Mouse (Mus musculus): ENCODE results near the gene Arhgef6.
A peak's percentile ranks its signal among the peaks of the same experiment; 100 is the strongest.

The Arhgef6 gene

DNA sequence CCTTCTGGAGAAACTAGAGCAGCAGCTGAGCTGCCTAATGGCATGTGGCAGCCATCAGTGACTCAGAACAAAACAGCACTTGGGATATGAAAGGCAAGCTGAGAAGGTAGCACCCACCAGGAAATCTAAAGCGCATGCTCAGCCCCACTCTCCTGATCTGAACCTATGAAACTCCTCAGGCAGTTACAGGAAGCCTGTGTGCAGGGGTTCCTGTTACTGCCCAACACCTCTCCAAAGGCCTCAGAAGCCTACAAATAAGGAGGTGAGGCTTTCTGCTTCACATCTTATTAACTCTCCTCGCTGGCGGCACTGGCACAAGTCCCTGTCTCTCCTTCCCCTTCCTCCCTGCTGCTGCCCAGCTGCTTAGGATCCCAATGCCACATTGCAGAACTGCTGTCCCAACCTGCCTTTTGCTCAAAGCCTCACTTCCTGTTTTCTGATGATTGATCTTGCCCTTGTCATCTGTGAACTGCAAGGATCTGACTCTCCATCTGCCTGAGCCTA, 33.7 kb downstream of the Arhgef6 start:
- peak in 1 of 2 experiments; percentile 47 for DNase-seq (ENCODE audit: low read depth in 1 of 2, low spot score in 2 of 2)

DNA sequence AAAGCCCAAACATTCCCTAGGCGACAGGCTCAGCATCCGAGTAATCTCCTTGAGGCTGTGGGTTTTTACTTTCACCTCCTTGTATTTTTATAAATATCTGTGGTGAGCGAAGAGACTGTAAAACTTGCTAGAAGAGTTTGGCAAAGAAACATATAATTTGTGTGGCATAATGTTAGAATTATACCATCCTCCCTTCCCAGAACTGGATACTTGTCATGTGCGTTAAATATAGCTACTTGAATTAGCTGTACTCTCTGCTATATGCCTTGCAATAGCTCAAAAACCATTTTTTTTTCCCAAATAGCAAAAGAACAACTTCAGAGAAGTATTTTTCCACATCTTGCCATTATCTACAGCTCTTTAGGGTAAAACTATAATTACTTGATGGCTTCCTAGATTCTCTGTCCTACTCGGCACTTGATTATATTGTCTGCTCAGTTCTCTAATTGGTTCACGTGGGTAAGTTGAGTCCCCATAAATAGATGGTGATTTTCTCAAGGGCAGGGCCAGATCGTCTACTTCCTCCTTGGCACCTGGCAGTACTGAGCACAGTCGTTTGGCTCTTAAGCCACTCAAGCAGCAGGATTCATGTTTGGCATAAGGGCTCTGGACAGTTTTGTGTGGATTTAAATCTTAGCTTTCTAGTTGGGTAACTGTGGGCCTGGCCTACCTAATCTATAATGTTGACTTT, 35.2 kb downstream of the Arhgef6 start:
- no peak for DNase-seq (ENCODE audit: low read depth in 1 of 2, low spot score in 2 of 2)

DNA sequence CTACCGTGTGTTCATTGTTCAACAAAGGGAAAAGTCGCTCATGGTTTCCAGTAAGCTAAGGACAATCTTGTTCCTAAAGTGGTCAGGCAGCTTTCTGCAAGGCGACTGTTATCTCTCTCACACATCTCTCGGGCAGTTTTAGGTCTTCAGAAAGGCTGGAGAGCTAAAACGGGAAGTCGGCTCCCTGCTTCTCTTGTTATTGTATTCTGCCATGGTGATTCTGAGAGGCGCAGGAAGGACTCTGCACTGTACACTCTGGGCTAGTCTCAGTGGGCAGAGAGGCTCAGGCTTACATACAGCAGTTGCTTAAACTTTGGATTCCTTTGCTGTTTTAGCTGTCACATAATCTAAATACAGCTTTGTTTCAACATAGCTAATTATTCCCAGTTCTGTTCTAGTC, 39.6 kb downstream of the Arhgef6 start:
- DNase-seq (ENCODE audit: low read depth in 1 of 2, low spot score in 2 of 2) = peak in 1 of 2 experiments; percentile 3

DNA sequence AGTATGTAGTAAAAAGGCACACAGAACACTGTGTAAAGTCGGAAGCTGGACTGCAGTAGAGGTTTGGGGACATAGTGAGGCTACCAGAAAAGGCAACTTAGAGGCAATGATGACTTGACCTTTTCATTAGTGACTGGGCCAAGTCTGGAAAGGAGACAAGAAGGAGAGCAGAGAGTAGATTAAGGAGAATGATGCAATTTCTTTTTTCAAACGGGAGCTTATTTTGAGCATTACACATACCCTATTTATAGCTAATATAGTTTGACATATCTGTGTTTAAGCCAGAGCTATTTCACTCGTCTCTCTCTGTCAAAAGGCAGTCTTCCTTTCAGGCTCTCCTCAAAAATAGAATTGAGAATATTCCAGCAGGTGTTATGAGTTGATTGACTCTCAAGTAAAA, 50.1 kb downstream of the Arhgef6 start:
- DNase-seq (ENCODE audit: low read depth in 1 of 2, low spot score in 2 of 2) = no peak

DNA sequence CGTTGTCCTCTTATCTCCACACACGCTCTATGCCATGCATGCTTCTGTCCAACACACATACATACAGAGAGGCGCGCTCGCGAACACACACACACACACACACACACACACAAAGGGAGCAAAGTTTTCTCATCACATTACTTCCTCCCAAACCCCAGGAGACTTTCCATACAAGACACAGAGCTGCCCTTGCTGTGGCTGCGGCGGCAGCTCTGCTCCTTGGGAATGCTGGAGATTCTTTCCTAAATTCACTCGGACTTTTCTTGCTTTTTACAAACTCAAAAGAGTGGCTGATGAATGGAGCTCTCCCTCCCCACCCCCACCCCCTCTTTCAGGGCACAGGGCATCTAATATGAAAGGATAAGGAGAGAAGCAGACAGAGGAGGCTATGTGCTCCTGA, 52.2 kb downstream of the Arhgef6 start:
- DNase-seq (ENCODE audit: low read depth in 1 of 2, low spot score in 2 of 2) = no peak

DNA sequence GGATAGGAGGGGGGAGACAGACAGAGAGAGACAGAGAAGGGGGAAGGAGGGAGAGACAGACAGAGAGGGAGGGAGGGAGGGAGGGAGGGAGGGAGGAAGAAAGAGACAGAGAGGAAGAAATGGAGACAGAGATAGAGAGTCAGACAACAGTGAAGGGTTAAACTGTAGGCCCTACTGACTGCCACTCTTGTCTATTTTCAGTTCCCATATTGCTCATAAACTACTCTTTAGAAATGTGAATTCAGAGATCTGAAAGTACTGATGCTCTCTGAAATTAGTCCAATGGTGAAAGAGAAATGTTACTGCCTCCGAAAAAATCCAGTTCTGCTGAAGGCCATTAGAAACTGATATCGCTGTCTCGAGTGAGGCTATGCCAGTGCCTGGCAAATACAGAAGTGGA, 56.3 kb downstream of the Arhgef6 start:
- no peak for DNase-seq (ENCODE audit: low read depth in 1 of 2, low spot score in 2 of 2)

DNA sequence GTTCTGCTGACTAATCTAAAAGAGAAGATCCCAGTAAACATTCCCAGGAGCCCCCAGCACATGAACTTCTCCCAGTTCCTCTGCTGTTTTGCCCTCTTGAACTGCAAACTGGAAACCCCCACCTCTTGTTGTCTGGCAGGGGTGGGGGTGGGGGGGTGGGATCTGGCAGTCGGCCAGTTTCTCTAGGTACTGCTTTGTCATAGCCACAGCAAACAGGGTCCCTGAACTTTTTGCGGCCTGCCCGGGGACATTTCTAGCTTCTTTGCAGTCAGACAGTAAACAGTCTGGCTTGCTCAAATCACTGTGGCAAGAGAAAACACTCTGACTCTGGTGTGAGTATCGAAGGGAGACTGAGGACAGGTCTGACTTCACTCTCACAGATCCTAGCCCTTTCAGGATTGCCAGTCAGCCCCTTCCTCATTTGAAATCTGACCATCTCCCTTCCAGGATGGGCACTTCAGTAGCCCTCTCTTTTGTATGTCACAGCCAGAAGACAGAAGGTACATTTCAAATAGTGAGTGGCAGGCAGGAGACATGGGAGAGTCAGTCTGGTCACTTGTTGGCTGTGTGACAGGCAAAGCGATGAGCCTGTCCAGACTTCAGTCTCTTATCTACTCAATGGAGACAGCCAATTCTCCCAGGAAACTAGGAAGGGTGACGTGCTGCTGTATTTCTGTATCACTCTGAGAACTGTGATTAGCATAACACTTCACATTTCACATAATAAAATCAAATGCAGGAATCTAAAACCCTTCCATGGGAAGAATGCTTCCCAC, 60.8 kb downstream of the Arhgef6 start:
- no peak for DNase-seq (ENCODE audit: low read depth in 1 of 2, low spot score in 2 of 2)

DNA sequence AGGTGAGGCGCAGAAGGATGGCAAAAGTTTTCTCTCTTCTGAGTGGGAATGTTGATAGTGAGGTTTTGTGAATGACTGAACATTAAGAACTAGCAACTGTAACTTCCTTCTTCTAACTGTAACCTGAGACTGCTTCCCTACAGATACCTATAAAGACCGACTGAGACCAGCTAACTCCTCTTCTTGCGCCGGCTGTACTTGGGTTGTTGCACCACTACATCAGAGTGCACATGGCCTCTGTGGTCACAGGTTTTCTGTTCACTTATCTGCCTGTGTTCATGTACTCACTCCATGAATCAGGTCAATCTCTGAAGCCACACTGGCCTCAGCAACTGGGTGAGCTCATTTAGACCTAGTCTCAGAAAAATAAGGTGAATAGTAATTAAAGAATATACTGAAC, 75.0 kb downstream of the Arhgef6 start:
- DNase-seq (ENCODE audit: low read depth in 1 of 2, low spot score in 2 of 2) = no peak

DNA sequence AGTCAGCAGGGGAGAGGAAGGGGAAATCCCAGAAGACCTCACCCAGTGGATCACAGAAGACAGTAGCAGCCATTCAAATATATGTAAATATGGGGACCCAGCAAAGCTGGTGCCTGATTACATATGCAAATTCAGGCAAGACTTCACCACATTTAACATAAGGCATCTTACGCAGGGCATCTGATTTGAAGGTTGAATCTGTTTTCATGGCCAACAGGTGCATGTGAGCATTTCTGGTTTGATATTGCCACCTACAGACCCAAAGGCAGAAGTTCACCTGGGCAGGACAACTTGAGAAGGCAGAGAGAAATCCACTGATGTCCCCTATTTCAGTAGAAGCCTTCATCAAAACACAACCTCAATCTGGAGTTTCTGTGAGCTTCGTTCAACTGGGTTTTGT, 77.8 kb downstream of the Arhgef6 start:
- no peak for DNase-seq (ENCODE audit: low read depth in 1 of 2, low spot score in 2 of 2)

DNA sequence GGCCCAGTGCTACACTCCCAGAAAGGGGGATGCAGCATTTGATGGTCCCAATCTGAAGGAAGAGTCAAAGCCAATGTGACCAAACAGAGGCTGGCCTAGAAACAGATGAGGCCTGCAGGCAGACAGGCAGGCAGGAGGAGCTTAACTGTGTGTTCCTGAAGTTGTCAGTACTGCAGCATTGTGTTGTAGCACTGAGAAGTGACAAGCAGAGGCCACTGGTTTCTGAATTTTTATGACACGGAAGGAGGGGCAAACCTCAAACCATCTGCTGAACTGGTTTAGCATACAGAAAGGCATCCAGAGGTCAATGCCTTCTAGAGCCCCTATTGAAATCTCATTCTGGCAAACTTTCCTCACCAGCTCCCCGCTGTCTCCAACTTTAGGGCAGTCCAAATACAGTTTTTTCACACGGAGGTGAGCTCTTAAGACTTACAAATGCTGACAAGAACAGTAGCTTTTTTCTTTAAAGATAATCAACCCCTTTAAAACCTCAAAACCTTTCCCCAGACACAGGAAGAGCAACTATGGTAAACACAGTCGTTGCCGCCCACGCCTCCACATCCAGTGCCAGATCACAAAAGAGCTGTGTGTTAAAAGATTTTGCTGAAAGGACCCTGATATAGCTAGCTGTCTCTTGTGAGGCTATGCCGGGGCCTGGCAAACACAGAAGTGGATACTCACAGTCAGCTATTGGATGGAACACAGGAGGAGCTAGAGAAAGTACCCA, 85.0 kb downstream of the Arhgef6 start:
- no peak for DNase-seq (ENCODE audit: low read depth in 1 of 2, low spot score in 2 of 2)

DNA sequence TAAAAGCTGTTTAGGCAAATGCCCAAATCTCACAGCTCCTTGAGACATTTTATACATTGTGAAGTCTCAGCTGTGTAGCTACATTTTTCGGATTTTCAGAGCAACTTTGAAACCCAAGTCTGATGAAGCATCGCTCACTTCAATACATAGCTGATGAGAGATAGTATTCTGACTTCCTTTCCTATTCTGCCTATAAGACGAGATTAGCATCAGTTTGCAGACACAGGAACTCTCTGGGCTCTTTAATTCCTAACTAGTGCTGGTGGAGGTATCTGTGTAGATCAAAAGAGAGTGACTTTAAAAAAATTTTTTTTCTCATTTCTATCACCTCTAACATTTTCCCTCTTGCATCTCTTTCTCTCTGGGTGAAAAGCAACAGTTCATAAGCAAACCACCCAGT, 100.0 kb downstream of the Arhgef6 start:
- DNase-seq (ENCODE audit: low read depth in 1 of 2, low spot score in 2 of 2) = no peak

DNA sequence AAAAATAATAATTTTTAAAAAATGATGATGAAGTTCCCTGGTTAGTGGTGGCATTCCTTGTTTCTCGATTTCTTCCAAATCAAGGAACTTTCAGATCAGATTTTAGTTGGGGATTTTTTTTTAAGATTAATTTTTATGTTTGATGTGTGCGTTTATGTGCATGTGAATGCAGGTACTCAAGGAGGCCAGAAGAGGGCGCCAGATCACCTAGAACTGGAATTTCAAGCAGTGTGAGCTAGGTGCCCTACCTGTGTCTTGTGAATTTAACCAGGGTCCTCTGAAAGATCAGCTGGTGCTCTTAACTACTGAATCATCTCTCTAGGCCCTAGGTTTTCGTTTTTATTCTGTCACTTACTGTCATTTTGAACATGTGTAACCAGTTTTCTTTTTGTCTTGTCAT, 102.5 kb downstream of the Arhgef6 start:
- no peak for DNase-seq (ENCODE audit: low read depth in 1 of 2, low spot score in 2 of 2)

DNA sequence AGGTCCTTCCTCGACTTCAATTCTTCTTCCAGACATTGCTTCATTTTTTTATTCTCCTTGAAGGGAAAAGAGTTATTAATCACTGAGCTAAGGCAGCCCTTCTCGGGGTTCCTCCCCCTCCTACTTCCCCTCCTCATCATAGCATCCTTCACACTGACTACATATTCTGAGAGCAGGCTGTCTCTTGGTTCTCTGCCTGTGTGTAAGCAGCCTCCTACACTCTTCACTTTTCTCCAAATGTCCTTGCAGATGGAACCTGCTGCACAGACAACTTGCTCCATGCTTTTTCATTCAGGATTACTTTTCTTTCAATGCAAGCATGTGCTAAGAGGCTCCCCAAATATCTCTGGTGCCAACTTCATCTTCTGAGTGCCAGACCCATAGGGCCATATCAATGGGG, 104.9 kb downstream of the Arhgef6 start:
- no peak for DNase-seq (ENCODE audit: low read depth in 1 of 2, low spot score in 2 of 2)

DNA sequence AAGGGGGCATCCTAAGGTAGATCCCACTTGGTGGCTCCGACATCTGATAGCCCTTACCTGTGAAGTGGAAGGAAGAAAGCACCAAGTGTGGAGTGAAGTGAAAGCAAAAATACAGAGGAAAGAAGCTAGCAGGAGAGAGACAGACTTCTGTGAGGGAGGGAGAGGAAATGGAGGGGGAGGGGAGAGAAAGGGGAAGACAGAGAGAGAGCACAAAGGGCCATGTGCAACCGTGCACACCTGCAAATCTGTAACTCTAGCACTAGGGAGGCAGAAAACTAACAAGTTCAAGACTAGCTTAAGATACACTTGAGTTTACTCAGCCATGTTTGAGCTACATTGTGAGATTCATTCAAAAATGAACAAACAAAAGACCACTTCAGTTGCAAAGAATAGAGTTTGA, 110.4 kb downstream of the Arhgef6 start:
- DNase-seq (ENCODE audit: low read depth in 1 of 2, low spot score in 2 of 2) = no peak

DNA sequence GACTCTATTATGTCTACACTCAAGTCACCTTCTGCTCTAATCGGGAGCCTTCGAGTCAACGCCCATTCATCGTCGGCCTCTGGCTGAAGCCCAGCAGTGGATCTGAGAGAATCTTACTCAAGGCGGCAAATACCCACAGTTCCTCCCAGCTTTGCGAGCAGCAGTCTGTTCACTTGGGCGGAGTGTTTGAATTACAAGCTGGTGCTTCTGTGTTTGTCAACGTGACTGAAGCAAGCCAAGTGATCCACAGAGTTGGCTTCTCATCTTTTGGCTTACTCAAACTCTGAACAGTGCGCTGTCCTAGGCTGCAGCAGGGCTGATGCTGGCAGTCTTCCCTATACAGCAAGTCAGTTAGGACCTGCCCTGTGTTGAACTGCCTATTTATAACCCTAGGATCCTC, 115.2 kb downstream of the Arhgef6 start:
- DNase-seq (ENCODE audit: low read depth in 1 of 2, low spot score in 2 of 2) = no peak

DNA sequence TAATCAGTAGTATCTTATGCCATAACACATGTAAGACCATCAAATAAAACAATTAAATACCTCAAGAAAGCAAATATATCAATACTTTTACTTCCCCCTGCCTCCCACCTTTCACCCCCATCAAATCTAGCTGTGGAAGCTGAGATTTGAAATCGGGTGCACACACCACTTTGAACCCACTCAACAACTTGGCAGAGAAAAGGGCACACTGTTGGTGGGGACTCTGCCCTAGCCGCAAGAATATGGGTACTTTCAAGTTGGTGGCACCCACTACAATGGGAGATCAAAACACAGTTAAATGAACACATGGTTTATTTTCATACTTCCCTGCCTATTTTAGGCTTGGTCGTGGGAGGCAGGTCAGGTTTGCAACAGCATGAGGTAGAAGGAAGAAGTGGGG, 116.6 kb downstream of the Arhgef6 start:
- DNase-seq (ENCODE audit: low read depth in 1 of 2, low spot score in 2 of 2) = no peak

DNA sequence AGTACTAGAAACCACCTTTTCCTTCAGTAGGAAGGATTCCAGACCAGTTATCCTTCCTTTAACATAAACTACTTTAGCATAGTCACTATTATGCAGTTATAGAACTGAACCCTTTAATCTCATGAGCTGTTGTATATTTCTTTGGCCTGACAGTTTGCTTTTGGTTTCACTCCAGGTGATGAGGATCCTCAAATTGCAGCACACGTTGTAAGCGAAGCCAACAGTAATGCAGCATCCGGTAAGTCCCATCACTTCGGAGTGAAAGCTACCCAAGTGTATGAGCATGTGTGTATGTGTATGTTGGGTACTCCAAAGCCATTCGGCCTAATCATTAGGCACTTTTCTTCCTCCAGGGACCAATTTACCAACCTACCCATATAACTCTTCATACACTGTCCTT, 119.0 kb downstream of the Arhgef6 start:
- no peak for DNase-seq (ENCODE audit: low read depth in 1 of 2, low spot score in 2 of 2)

DNA sequence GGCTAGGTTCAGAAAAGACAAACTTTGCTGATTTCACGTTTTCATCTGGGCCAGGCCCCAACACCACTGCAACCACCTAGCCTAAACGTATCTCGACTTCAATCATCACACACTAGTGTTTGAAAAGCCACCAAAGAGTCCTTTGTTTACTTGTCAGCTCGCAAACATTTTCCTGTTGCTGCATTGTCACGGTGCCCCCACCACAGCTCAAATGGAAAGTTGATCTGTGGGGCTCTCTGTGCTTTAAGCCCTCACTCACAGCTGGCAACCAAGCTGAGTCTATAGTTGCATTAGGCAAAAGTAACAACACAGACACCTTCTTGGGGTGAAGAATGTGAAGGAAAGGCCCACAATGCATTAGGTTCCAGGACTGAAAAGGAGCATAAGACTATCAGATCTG, 122.3 kb downstream of the Arhgef6 start:
- DNase-seq (ENCODE audit: low read depth in 1 of 2, low spot score in 2 of 2) = no peak

DNA sequence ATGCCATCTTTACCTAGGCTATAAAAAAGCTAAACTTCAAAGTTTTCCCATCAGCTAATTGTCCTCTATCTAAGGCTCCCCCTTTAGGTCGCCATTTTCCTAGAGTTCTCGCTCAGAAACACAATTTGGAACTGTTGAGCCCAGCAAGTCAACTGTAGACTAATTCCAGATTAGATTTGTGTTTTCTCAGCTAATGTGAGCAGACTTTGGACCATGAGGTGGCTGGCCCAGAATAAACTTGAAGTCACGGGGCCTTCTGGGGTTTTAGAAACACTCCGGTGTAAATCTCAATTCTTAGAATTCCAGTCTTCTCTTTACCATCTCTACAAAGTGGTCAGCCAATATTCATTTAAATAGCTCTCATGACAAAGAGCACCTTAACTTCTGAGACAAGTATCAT, 123.0 kb downstream of the Arhgef6 start:
- DNase-seq (ENCODE audit: low read depth in 1 of 2, low spot score in 2 of 2) = no peak

DNA sequence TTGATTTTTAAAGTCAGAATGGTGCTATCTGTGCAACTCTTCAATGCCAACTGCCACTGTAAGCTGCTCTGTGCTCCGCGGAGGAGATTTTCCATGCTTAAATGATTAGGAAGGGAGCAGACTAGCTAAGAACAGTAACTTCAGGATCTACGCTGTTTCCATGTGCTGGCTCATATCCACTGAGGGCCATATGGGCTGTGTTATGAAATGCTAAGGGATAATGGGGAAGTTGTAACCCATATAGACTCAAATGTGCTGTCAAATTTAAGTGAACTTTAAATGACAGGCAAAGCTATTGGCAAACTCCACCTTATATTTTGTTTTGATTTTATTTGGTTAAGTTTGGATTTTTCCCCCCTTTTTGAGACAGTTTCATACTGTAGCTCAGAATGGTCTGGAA, 125.7 kb downstream of the Arhgef6 start:
- DNase-seq (ENCODE audit: low read depth in 1 of 2, low spot score in 2 of 2) = no peak

DNA sequence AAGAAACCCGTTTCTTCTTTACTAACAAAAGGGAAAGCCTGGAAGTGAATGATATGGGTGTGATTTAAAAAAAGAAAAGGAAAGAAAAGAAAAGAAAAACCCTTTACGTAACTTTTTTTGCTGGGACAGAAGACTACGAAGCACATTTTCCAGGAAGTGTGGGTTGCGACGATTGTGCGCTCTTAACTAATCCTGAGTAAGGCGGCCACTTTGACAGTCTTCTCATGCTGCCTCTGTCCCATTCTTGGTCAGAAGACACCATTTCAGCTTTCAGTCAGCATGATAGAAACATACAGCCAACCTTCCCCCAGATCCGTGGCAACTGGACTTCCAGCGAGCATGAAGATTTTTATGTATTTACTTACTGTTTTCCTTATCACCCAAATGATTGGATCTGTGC, 126.7 kb downstream of the Arhgef6 start, which contains the start of gene Cd40lg:
TSS of gene Cd40lg (plus strand) at position 268 of the 400 bp plus-strand sequence.
- no peak for DNase-seq (ENCODE audit: low read depth in 1 of 2, low spot score in 2 of 2)

DNA sequence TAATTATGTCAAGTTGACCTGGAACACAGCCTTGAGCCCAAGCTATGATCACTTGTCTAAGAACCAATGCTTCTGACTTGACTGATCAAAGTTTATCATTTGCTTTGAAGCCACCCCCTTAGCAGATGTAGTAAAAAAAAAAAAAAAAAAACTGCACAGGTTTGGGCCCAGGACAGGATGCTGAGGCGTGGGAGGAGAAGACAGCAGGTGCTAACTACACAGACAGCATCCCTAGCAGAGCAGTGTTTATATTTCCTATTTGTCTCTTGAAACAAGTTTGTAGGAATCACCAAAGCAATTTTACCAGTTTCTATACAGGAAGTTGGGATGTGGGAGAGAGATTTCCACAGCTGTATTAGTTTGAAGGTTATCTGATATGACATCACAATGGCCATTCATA, 127.9 kb downstream of the Arhgef6 start:
- DNase-seq (ENCODE audit: low read depth in 1 of 2, low spot score in 2 of 2) = no peak

Measured in monocyte, adult 2 months (primary cell).